Mouse (Mus musculus) testis, postnatal 14 days (tissue): ENCODE measurements at regions not wholly inside any gene's neighbourhood (a gene's known extent, or its start where the extent isn't known, plus 50 kb on each side); places are given as distances from the start of the nearest gene placed in this dataset.

Experiments used
- DNase-seq: peaks from one replicate; pipeline ENCODE4 v3.0.0; 2021; ENCODE audit warnings: low spot score

GRCm38 (mm10) chr3:34761783-34762182, 111.6 kb downstream of the Sox2 start:
- DNase-seq, result no peak

- no peak for DNase-seq
Observed at GRCm38 (mm10) chr3:34764559-34764958, 114.4 kb downstream of the Sox2 start.

DNA sequence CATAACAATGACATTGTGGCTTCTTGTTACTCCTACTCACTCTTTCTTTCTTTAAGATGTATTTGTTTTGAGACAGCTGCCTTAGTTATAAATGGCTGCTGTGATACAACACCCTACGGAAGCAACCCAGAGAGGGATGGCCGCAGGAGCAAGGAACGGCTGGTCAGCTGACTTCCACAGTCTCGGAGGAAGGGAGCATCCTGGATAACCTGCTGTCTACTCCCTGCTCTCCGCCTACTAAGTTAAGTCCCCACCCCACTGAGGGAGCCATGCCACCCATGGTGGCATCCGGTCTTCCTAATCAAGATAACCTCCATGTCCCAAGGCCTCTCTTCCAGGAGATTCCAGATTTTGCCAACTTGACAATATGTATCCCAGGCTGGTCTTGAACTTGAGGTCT, 114.9 kb downstream of the Sox2 start:
- no peak for DNase-seq

DNA sequence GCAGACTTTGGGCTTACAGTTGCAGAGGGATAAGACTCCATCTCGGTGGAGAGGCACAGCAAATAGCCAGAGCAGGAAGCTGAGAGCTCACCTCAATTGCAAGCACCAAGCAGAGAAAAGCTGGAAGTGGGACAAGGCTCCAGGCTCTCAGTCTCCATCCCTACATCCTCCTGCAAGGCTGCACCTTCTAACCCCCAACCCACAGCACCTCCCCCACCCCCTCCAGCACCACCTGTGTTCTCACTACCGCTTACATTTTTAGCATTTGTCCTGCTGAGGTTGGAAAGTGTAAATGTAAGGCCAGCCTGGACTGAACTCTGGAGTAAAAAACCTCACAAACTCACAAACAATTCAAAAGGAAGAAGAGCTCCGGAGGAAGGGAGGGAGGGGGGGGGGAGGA, 119.6 kb downstream of the Sox2 start:
- no peak for DNase-seq

- DNase-seq, result no peak
Observed at GRCm38 (mm10) chr3:34770271-34770670, 120.1 kb downstream of the Sox2 start.

GRCm38 (mm10) chr3:34772035-34772434, 121.8 kb downstream of the Sox2 start:
- DNase-seq, result no peak

GRCm38 (mm10) chr3:34773678-34774425, 123.6 kb downstream of the Sox2 start:
- peak; percentile 6 for DNase-seq

- DNase-seq, result no peak
Observed at GRCm38 (mm10) chr3:34781770-34782169, 131.6 kb downstream of the Sox2 start.

DNA sequence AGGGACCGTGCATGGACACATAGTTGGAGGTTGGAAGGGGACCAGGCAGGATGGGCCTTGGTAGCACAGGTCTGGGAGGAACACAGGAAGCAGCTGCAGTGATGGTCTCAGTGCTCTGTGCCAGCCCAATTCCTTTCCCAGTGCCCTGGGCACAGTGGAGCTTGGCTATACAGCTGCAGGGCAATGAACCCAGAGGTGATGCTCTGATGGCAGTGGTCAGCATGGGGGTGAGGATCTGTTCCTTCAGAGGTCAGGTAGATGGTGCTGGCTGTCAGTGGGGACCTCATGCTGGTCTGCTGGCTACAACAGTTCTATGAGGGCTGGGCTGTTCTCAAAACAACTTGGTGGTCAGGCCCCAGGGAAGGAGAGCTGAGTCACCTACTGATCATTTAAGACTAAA, 133.2 kb downstream of the Sox2 start:
- no peak for DNase-seq

GRCm38 (mm10) chr3:34787211-34787610, 137.0 kb downstream of the Sox2 start:
- DNase-seq, result no peak

DNA sequence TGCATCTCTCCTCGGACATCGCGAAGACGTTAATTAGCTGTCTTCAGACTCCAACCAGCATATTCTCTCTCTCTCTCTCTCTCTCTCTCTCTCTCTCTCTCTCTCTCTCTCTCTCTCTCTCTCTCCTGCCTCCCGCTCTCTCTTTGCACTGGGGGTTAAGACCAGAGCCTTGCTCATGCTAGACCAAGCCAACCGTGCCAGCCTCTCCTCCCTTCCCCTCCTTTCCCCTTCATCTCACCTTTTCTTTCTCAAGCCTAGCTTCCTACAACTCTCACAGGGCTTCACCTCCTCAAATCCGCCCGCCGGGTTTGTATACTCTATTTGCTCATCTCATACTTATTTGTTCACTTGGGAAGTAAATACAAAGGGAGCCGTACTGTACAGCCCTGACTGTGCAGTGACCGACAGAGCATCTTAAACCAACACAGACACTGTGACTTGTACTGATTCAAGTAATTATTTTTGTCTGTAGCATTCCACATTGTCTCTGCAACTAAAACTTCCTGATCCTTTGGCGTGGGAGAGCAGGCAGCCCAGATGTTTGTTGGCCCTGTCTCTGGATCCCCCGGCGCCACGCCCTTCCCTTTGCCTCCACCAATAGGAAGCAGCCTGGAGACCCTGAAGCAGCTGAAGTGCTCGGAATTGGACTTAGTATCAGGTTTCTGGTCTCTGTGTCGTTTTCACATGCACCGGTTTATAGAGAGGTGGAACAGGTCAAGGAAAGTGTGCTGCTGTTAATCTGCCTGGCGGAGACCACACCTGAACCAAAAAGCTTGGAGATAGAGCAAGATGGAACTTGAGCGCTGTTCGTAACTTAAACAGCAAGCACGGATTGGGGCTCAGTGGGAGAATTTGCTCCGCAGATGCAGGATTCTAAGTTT, 145.1 kb downstream of the Sox2 start:
- peak; percentile 32 for DNase-seq

GRCm38 (mm10) chr3:34795984-34796266, 145.7 kb downstream of the Sox2 start:
- no peak for DNase-seq

GRCm38 (mm10) chr3:34808833-34809232, 158.6 kb downstream of the Sox2 start:
- no peak for DNase-seq

- no peak for DNase-seq
Observed at GRCm38 (mm10) chr3:34811753-34812152, 161.5 kb downstream of the Sox2 start.

GRCm38 (mm10) chr3:34813046-34813625, 162.9 kb downstream of the Sox2 start:
- no peak for DNase-seq

DNA sequence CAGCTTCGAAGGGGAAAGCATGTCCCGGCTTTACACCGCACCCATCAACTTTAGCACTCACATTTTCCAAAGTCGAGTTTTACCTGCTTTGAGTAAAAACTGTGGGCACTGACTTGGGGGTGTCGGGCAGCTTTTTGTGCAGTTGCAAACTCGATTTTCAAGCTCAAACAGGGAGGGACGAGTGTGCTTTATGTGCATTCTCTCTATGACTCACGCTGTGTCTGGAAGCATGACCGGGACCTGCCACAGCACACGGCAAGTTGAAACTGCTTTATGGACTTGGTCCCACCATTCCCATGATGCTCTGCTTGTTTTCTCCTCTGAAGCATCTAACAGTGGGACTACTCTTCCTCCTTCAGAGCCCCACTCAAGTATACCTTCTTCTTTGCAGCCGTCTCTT, 174.8 kb downstream of the Sox2 start:
- DNase-seq, result no peak

- peak; percentile 8 for DNase-seq
Observed at GRCm38 (mm10) chr3:34826396-34826795, 176.2 kb downstream of the Sox2 start.

GRCm38 (mm10) chr3:34828453-34829206, 178.4 kb downstream of the Sox2 start:
- DNase-seq, result no peak

DNA sequence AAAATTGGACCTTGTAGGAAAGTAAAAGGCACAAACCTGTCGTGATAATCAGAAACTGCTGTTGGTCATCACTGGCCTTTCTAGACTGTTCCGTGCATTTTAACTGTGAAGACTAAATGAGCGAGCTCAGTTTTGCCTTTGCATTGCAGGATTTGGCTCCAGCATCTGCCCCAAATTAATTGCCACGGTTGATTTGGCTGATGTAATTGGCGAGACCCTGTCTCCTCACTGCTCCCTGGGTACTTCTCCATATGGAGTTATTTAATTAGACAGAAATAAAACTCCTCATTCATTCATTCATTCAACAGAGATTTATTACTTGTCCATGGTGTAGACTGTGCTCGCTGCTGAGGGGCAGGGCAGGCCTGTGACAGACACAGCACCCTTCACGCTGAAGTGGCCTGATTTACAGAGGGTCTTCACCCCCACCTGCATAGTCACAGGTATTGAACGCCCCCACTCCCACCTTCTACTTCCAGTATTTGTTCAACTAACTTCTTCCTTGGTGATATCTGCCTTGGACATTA, 186.6 kb downstream of the Sox2 start:
- DNase-seq, result no peak

DNA sequence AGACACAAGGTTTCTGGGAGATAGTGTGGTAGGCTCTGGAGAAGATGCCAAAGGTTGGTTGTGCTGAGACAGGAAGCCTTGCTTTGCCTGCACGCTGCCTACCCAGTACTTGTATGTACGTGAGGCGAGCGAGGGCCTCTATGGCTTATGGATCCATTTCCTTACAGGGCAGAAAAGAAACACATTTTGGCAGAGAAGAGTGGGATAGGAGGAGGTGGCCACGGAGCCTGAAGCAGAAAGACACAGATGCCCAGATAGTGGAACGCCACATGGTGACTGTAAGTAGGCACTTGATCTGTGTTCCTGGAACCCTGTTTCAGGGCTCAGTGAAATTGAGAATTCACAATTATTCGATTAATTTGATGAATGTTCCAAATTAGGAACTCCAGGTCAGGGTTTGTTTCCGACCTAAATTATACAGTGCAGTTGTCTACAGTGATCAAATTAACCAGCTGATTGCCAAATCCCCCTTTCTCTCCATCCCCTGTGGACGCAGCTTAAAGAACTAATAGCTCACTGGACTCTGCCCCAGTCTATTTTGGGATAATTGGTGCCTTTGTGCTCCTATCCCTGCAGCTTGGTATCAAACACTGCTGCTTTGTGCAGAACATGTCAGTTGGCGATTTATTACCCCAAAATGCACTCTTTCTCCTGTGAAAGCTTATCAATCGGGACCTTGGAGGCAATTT, 187.6 kb downstream of the Sox2 start:
- DNase-seq, result no peak

DNA sequence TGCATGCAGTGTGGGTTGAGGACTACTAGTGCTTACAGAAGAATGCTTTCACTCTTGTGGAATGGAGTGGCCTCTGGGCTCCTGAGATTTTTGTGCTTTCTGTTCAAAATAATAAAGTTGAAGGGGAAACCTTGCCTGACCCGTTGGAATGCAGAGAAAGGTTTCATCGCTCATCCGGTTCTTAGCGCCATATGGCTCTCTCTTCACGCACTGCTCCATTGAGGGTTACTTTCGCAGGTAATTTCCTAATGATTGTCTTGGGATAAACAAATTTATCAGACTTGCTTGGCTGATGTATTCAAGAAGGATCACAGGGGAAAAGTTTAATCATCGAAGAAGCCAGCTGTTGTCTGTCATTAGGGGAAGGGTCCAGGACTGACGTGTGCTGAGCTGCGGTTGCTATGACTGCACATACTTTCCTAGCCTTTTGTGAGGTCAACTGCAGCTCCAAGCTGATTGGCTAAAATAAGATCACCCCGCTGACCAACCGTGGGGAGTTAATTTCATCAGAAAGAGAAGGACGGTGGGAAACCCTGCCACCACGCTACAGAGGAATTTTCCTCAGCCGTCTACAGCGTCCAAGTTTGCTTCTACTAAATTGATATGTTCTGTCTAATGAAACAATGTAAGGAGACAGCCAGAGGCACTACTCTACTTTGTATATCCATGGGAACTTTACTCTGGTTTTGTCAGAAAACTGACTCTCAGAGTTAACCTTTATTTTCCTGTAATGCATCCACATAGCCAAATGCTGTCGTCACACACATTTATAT, 210.9 kb downstream of the Sox2 start:
- DNase-seq, result no peak
